Mouse (Mus musculus) myocyte (in vitro differentiated cells): ENCODE results near the gene Whrn. TPM values are rescaled to one million over a fixed set of nuclear protein-coding genes. Genes with fewer than 3 reads are reported as not detected.

Experiments used
- H3K27me3 ChIP-seq: one replicate; pipeline ENCODE4 v1.6.1; 2011; ENCODE audit not compliant: control insufficient read depth, insufficient read depth, insufficient read length
- H3K36me3 ChIP-seq: one replicate; pipeline ENCODE4 v1.6.1; 2011; ENCODE audit not compliant: control insufficient read depth, insufficient read depth
- H3K4me2 ChIP-seq: one replicate; pipeline ENCODE4 v1.6.1; 2011; ENCODE audit warnings: low read depth, control low read depth
- H3K4me3 ChIP-seq: one replicate; pipeline ENCODE4 v1.5.1; 2011; ENCODE audit warnings: mild to moderate bottlenecking, control low read depth, moderate library complexity
- H3K79me2 ChIP-seq: one replicate; pipeline ENCODE4 v1.6.1; 2011; ENCODE audit not compliant: control insufficient read depth, insufficient read depth
- H3ac ChIP-seq: one replicate; pipeline ENCODE4 v1.6.1; 2011; ENCODE audit not compliant: control insufficient read depth, insufficient read length
- CEBPB ChIP-seq: IDR thresholded peaks from 2 replicates; pipeline ENCODE4 v1.6.1; 2011; ENCODE audit warnings: mild to moderate bottlenecking, moderate library complexity; ENCODE audit not compliant: poor library complexity, insufficient read depth, severe bottlenecking
- E2F4 ChIP-seq: IDR thresholded peaks from one replicate; pipeline ENCODE4 v1.6.1; 2011; ENCODE audit warnings: mild to moderate bottlenecking, control low read depth, moderate library complexity; ENCODE audit not compliant: insufficient read depth
- MAX ChIP-seq: IDR thresholded peaks from one replicate; pipeline ENCODE4 v1.6.1; 2011; ENCODE audit warnings: low read depth, mild to moderate bottlenecking, control low read depth
- MYOD1 ChIP-seq, 3 experiments: IDR thresholded peaks; one replicate each; pipeline ENCODE4 v1.6.1; 2011; ENCODE audit warnings: control low read depth in 2 of 3, low read depth in 2 of 3, mild to moderate bottlenecking in 2 of 3, moderate library complexity in 1 of 3; ENCODE audit not compliant: insufficient read length in 2 of 3, control insufficient read depth in 1 of 3
- MYOG ChIP-seq, 3 experiments: IDR thresholded peaks; one replicate each; pipeline ENCODE4 v1.6.1; 2011; ENCODE audit warnings: control low read depth in 2 of 3, low read depth in 2 of 3, mild to moderate bottlenecking in 2 of 3; ENCODE audit not compliant: insufficient read length in 2 of 3, control insufficient read depth in 1 of 3, insufficient read depth in 1 of 3
- POLR2A ChIP-seq: IDR thresholded peaks from one replicate; pipeline ENCODE4 v1.6.1; 2011; ENCODE audit warnings: low read depth, mild to moderate bottlenecking, control low read depth, moderate library complexity; ENCODE audit not compliant: insufficient read length
- POLR2AphosphoS2 ChIP-seq: IDR thresholded peaks from one replicate; pipeline ENCODE4 v1.6.1; 2011; ENCODE audit warnings: low read depth, control low read depth; ENCODE audit not compliant: insufficient read length
- REST ChIP-seq: IDR thresholded peaks from one replicate; pipeline ENCODE4 v1.6.1; 2011; ENCODE audit warnings: mild to moderate bottlenecking, control low read depth, moderate library complexity; ENCODE audit not compliant: insufficient read depth, insufficient read length
- SRF ChIP-seq: IDR thresholded peaks from one replicate; pipeline ENCODE4 v1.6.1; 2011; ENCODE audit warnings: low read depth; ENCODE audit not compliant: control insufficient read depth, insufficient read length
- TCF12 ChIP-seq: IDR thresholded peaks from one replicate; pipeline ENCODE4 v1.6.1; 2011; ENCODE audit warnings: mild to moderate bottlenecking, control low read depth; ENCODE audit not compliant: poor library complexity, insufficient read depth, severe bottlenecking
- TCF3 ChIP-seq: IDR thresholded peaks from one replicate; pipeline ENCODE4 v1.6.1; 2011; ENCODE audit warnings: low read depth, control low read depth; ENCODE audit not compliant: insufficient read length
- USF1 ChIP-seq: IDR thresholded peaks from one replicate; pipeline ENCODE4 v1.6.1; 2011; ENCODE audit warnings: low read depth, mild to moderate bottlenecking, control low read depth, moderate library complexity
- polyA plus RNA-seq: library from polyadenylated mRNA; unstranded; fragments of >200 nt; fragmentation: generic; extraction: Trizol; gene quantifications from one replicate; pipeline ENCODE4 v1.2.1, GENCODE M21; 2012; ENCODE audit warnings: missing spikeins

The Whrn gene
- polyA plus RNA-seq, 1 experiment, result 18.8 TPM

- Histone ChIP-seq H3ac (no peak overlapping the region), H3K4me2 (no peak overlapping the region), H3K79me2 (no peaks in the 10 kb centered on the region), H3K36me3 (no peaks in the 10 kb centered on the region), H3K4me3 (no peak overlapping the region), H3K27me3 (no peaks in the 10 kb centered on the region)
- TF ChIP-seq REST (no peak), POLR2AphosphoS2 (no peak), USF1 (no peak), POLR2A (no peak), SRF (no peak), E2F4 (no peak), TCF3 (no peak), CEBPB (no peak)
Observed at GRCm38 (mm10) chr4:63423231-63423630, 72.6 kb downstream of the Whrn start.

GRCm38 (mm10) chr4:63420143-63420920 lies 75.5 kb downstream of the Whrn start:
- Histone ChIP-seq H3K36me3 (no peaks in the 10 kb centered on the region), H3ac (no peak overlapping the region), H3K79me2 (no peaks in the 10 kb centered on the region), H3K4me3 (no peak overlapping the region), H3K4me2 (no peak overlapping the region), H3K27me3 (no peaks in the 10 kb centered on the region)
- TF ChIP-seq SRF, result no peak
- TF ChIP-seq POLR2AphosphoS2, result no peak
- TF ChIP-seq MYOD1 (IDR thresholded peaks at IDR 0.05; ENCODE audit: control insufficient read depth in 1 of 3, insufficient read length in 2 of 3, low read depth in 2 of 3), result no peak
- no peak for TF ChIP-seq REST
- no peak for TF ChIP-seq MYOG (IDR thresholded peaks at IDR 0.05; ENCODE audit: control insufficient read depth in 1 of 3, insufficient read depth in 1 of 3, insufficient read length in 2 of 3, low read depth in 2 of 3)
- TF ChIP-seq MAX, result no peak
- no peak for TF ChIP-seq TCF3
- TF ChIP-seq TCF12, result no peak
- no peak for TF ChIP-seq CEBPB
- TF ChIP-seq E2F4, result no peak
- TF ChIP-seq POLR2A, result no peak
- TF ChIP-seq USF1, result no peak

GRCm38 (mm10) chr4:63418270-63418669 lies 77.5 kb downstream of the Whrn start:
- TF ChIP-seq TCF3 (no peak), POLR2AphosphoS2 (peak; percentile 31)
- no peak overlapping the region for H3K4me2 ChIP-seq
- H3K79me2 ChIP-seq, result no peaks in the 10 kb centered on the region
- no peaks in the 10 kb centered on the region for H3K36me3 ChIP-seq
- H3K4me3 ChIP-seq, result no peak overlapping the region
- H3ac ChIP-seq, result no peak overlapping the region
- H3K27me3 ChIP-seq, result no peaks in the 10 kb centered on the region

GRCm38 (mm10) chr4:63417318-63417957 lies 78.4 kb downstream of the Whrn start:
- Histone ChIP-seq H3K27me3 (no peaks in the 10 kb centered on the region), H3K4me2 (no peak overlapping the region), H3ac (no peak overlapping the region), H3K4me3 (no peak overlapping the region), H3K79me2 (no peaks in the 10 kb centered on the region), H3K36me3 (no peaks in the 10 kb centered on the region)
- TF ChIP-seq TCF12, result no peak
- TF ChIP-seq CEBPB, result no peak
- no peak for TF ChIP-seq MAX
- no peak for TF ChIP-seq MYOG (IDR thresholded peaks at IDR 0.05; ENCODE audit: control insufficient read depth in 1 of 3, insufficient read depth in 1 of 3, insufficient read length in 2 of 3, low read depth in 2 of 3)
- no peak for TF ChIP-seq TCF3
- no peak for TF ChIP-seq POLR2A
- TF ChIP-seq POLR2AphosphoS2, result no peak
- TF ChIP-seq E2F4, result no peak
- no peak for TF ChIP-seq REST

GRCm38 (mm10) chr4:63414951-63415350 lies 80.8 kb downstream of the Whrn start:
- Histone ChIP-seq H3K27me3 (no peaks in the 10 kb centered on the region), H3K79me2 (no peaks in the 10 kb centered on the region), H3K4me2 (no peak overlapping the region), H3ac (no peak overlapping the region), H3K36me3 (no peaks in the 10 kb centered on the region), H3K4me3 (no peak overlapping the region)
- no peak for TF ChIP-seq REST
- TF ChIP-seq TCF12, result no peak
- no peak for TF ChIP-seq USF1
- TF ChIP-seq MYOD1 (IDR thresholded peaks at IDR 0.05; ENCODE audit: control insufficient read depth in 1 of 3, insufficient read length in 2 of 3, low read depth in 2 of 3), result no peak
- TF ChIP-seq MAX, result no peak
- no peak for TF ChIP-seq SRF
- no peak for TF ChIP-seq E2F4
- TF ChIP-seq POLR2A, result no peak
- no peak for TF ChIP-seq POLR2AphosphoS2
- no peak for TF ChIP-seq CEBPB
- no peak for TF ChIP-seq MYOG (IDR thresholded peaks at IDR 0.05; ENCODE audit: control insufficient read depth in 1 of 3, insufficient read depth in 1 of 3, insufficient read length in 2 of 3, low read depth in 2 of 3)
- TF ChIP-seq TCF3, result no peak
